Mouse (Mus musculus): ENCODE measurements around the gene Pls1. TPM values are rescaled to one million over a fixed set of nuclear protein-coding genes. Genes with fewer than 3 reads are reported as not detected.

Gene Pls1
- polyA plus RNA-seq (2011; ENCODE audit: insufficient read length, low read depth, missing spikeins): 0.57 and 0.61 TPM in 2 replicates

DNA sequence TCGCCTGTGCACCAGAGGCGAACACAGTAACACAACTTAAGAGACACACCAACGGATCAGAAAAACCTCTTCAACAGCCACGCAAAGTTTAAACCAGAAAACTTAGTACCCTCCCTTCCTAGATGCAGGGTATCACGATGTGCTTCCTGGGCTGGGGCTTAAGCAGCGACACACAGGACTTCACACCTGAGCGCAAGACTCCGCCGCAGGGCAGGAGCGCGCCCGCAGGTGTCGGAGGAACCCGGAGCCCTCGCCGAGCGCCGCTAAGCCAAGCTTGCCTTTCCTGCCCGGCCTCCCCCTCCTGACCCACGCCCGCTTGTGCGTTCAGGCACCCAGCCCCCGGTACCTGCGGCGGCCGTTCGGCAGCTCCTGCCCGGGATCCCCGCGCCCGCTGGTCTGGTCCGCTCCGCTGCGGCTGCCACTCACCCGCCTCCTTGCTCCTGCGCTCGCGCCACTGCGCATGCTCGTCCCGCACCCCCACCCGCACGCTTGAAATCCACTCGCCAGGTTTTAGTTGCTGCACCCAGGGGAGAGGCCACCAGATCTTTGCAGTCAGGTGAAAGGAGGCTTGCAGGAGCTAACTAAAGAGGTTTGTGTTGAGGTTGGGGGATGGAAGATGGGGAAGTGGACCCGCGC, at the start of gene Pls1:
Gene Pls1, minus strand, starts transcription at position 487 of the 636 bp plus-strand sequence.
- TF ChIP-seq CTCF (IDR thresholded peaks at IDR 0.05; ENCODE audit: borderline replicate concordance, insufficient read depth, low read length) (no peak), POLR2A (IDR thresholded peaks at IDR 0.05; ENCODE audit: low read depth, low read length) (no peak)
- Histone ChIP-seq H3K4me1 (ENCODE audit: control insufficient read depth, insufficient read depth, low read length) (no peaks in the 10 kb centered on the region), H3K27ac (ENCODE audit: insufficient read depth, low read length) (no peak within 1 kb of the TSS), H3K4me3 (ENCODE audit: insufficient read depth, low read length) (peak within 1 kb of the TSS; percentile 44)

DNA sequence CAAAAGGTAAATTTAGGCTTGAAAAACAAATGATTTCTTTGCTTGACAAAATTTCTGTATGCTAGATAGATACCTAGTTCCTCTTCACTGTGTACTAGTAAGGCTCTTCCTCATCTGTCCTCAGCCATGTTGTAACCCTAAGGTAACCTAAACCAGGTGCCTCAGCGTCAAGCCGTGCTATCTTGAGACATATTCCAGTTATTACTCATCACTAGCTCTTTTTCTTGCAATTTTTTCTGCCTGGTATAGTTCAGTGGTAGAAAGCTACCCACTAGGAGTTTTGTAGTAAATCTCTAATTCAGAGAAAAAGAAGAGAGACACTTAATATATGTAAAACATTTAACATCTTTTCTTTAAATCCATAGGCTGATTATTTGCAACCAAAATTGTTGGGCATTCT, 37.6 kb upstream of the Pls1 start:
- TF ChIP-seq POLR2A (IDR thresholded peaks at IDR 0.05; ENCODE audit: low read depth, low read length): no peak
- TF ChIP-seq CTCF (IDR thresholded peaks at IDR 0.05; ENCODE audit: borderline replicate concordance, insufficient read depth, low read length): no peak
- Histone ChIP-seq H3K27ac (ENCODE audit: insufficient read depth, low read length) (no peak overlapping the region), H3K4me3 (ENCODE audit: insufficient read depth, low read length) (no peak overlapping the region), H3K4me1 (ENCODE audit: control insufficient read depth, insufficient read depth, low read length) (no peaks in the 10 kb centered on the region)

DNA sequence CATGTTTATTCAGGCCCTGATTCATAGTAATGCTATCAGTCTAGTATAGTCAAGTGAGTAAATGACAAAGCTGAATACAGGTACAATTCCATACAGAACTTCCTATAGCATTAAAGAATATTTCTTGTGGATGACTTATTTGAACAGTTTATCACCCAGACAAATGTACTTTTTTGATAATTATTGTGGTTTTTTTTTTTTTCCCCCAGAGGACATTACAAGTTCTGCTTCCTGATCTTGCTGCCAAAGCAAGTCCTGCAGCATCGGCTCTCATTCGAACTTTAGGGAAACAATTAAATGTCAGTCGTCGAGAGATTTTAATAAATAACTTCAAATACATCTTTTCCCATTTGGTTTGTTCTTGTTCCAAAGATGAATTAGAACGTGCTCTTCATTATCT, 33.1 kb upstream of the Pls1 start:
- TF ChIP-seq CTCF (IDR thresholded peaks at IDR 0.05; ENCODE audit: borderline replicate concordance, insufficient read depth, low read length) (no peak), POLR2A (IDR thresholded peaks at IDR 0.05; ENCODE audit: low read depth, low read length) (no peak)
- Histone ChIP-seq H3K27ac (ENCODE audit: insufficient read depth, low read length) (no peak overlapping the region), H3K4me3 (ENCODE audit: insufficient read depth, low read length) (no peak overlapping the region), H3K4me1 (ENCODE audit: control insufficient read depth, insufficient read depth, low read length) (no peaks in the 10 kb centered on the region)

DNA sequence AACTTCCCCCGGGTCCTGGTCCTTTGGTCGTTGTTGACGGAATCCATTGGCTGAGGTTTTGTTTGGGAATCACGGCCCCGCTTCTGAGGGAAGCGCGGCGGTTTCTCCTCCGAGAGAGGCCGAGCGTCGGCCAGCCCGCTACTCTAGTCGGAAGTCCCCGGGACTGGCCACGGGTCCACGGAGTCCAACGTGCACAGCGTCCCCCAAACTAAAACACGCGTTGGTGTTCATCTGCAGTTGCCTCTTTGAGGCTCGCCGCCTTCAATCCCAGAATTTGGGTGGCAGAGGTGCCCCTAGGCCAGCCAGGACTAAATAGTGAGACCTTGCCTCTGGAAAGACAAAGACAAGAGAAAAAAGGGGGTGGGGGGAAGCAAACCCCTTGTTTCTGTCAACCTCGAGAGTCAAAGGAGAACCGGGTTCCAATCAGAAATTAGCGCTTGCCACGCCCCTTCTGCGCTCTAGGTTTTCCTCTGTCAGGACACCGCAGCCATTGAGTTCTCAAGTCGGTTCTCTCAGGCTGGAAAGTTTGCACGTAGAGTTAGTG, 13.0 kb upstream of the Pls1 start:
- no peak overlapping the region for H3K27ac ChIP-seq (ENCODE audit: insufficient read depth, low read length)
- H3K4me1 ChIP-seq (ENCODE audit: control insufficient read depth, insufficient read depth, low read length): no peaks in the 10 kb centered on the region
- TF ChIP-seq POLR2A (IDR thresholded peaks at IDR 0.05; ENCODE audit: low read depth, low read length): no peak
- no peak for TF ChIP-seq CTCF (IDR thresholded peaks at IDR 0.05; ENCODE audit: borderline replicate concordance, insufficient read depth, low read length)
- H3K4me3 ChIP-seq (ENCODE audit: insufficient read depth, low read length): peak overlapping the region; percentile 76

DNA sequence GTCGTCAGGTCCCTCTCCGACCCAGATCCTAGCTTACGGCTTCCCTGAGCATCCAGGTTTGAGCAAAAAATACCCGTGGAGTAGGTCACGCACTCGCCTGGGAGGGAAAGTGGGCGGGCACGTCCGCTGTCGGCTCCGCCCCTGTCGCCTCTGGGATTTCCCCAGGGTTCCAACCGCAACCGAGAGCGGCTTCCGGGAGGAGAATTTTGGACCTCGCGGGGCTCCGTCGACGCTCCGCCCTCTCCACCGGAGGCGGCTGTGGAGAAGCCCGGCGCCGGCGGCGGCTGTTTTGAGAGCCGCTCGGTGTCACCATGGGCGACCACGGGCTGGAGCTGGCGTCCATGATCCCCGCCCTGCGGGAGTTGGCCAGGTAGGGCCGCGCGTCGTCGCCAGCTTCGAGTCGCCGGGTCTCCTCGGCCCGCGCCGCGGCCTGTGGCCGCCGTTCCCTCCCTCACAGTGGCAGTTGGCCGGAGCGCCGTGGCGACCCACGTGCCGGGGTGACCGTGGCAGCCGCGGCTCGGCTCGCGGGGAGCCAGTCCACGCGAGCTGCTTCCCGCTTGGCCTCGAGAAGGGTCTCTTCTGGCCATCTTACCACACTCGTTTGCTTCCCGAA, 12.4 kb upstream of the Pls1 start, which contains the start of gene Atr:
Gene Atr, plus strand, starts transcription at position 184 of the 613 bp plus-strand sequence.
- H3K4me3 ChIP-seq (ENCODE audit: insufficient read depth, low read length): peak within 1 kb of the TSS; percentile 76
- H3K27ac ChIP-seq (ENCODE audit: insufficient read depth, low read length): no peak within 1 kb of the TSS
- TF ChIP-seq CTCF (IDR thresholded peaks at IDR 0.05; ENCODE audit: borderline replicate concordance, insufficient read depth, low read length) (no peak), POLR2A (IDR thresholded peaks at IDR 0.05; ENCODE audit: low read depth, low read length) (peak; percentile 71)
- H3K4me1 ChIP-seq (ENCODE audit: control insufficient read depth, insufficient read depth, low read length): no peaks in the 10 kb centered on the region

DNA sequence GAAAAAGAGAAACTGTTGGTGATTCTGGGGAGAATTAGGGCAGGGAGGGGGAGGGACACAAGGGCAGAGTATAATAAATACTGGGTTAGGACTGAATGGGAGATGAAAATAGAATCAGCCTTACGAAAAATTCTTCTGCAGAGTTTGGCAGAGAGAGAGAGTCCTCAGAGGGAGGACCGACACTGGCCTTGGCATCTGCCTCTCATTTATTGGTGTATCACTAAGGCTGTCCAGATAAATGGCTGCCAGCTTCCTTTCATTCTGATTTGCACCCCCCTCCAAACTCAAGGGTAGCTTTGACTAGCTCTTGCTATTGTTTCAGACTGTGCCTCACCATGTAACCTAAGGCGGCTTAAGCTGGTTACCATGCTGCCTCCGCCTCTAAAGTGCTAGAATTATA, 10.9 kb upstream of the Pls1 start:
- no peaks in the 10 kb centered on the region for H3K4me1 ChIP-seq (ENCODE audit: control insufficient read depth, insufficient read depth, low read length)
- H3K4me3 ChIP-seq (ENCODE audit: insufficient read depth, low read length): no peak overlapping the region
- TF ChIP-seq CTCF (IDR thresholded peaks at IDR 0.05; ENCODE audit: borderline replicate concordance, insufficient read depth, low read length) (no peak), POLR2A (IDR thresholded peaks at IDR 0.05; ENCODE audit: low read depth, low read length) (no peak)
- no peak overlapping the region for H3K27ac ChIP-seq (ENCODE audit: insufficient read depth, low read length)

DNA sequence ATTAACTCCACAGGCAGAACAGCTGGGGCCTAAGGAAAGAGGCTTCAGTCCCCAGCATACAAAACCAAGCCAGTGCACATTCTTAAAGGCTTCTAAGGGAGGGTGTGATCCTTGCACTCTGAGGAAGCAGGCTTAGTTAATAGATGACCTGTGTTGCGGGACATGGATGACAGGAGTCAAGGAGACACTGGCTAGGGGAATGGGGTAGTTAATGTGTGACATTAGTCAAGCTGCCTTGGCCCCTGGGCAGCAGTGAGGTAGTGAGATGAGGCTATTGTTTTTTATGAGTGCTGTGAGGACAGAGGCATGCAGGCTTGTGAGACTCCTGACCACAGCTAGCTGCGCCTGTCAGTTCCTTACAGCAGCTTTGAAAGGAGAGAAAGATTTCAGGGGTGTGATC, 9.8 kb upstream of the Pls1 start:
- Histone ChIP-seq H3K27ac (ENCODE audit: insufficient read depth, low read length) (no peak overlapping the region), H3K4me1 (ENCODE audit: control insufficient read depth, insufficient read depth, low read length) (no peaks in the 10 kb centered on the region), H3K4me3 (ENCODE audit: insufficient read depth, low read length) (no peak overlapping the region)
- no peak for TF ChIP-seq POLR2A (IDR thresholded peaks at IDR 0.05; ENCODE audit: low read depth, low read length)
- TF ChIP-seq CTCF (IDR thresholded peaks at IDR 0.05; ENCODE audit: borderline replicate concordance, insufficient read depth, low read length): no peak

DNA sequence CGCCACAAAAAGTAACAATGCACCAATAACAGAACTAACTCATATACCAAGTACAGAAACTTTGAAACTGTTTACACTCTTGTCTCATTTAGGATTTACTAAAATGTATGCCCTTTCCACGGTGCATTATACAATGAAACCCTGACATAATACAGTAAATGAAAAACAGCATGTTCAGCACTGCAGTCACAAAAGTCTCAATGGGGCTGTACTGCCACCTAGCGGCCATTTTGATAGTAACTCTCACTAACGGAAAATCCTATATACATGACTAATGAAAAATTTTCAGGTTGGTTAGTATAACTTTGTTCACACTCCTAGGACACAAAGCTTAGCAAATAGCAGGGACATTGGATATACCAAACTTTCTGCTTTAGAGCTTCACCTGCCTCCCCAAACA, 7.8 kb upstream of the Pls1 start:
- Histone ChIP-seq H3K27ac (ENCODE audit: insufficient read depth, low read length) (no peak overlapping the region), H3K4me1 (ENCODE audit: control insufficient read depth, insufficient read depth, low read length) (no peaks in the 10 kb centered on the region), H3K4me3 (ENCODE audit: insufficient read depth, low read length) (no peak overlapping the region)
- TF ChIP-seq POLR2A (IDR thresholded peaks at IDR 0.05; ENCODE audit: low read depth, low read length) (no peak), CTCF (IDR thresholded peaks at IDR 0.05; ENCODE audit: borderline replicate concordance, insufficient read depth, low read length) (no peak)

DNA sequence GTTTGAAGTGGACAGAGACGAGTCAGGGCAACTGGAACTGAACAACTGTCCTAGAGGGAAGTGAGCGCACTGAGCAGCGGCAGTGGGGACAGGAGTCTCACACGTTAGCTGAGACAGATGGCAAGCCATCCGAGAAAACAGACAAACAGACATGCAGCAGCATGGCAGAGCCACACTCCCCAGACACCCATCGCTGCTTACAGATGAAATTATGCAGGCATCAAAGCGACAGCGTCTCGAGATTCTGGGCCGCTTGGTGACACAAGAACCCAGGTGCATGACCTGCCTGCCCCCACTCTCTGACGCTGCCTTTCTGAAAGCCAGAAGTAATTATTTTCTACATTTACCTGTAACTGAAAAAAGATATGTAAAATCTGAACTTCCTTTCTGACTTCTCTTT, 6.6 kb upstream of the Pls1 start:
- no peaks in the 10 kb centered on the region for H3K4me1 ChIP-seq (ENCODE audit: control insufficient read depth, insufficient read depth, low read length)
- no peak overlapping the region for H3K4me3 ChIP-seq (ENCODE audit: insufficient read depth, low read length)
- TF ChIP-seq CTCF (IDR thresholded peaks at IDR 0.05; ENCODE audit: borderline replicate concordance, insufficient read depth, low read length): no peak
- TF ChIP-seq POLR2A (IDR thresholded peaks at IDR 0.05; ENCODE audit: low read depth, low read length): no peak
- H3K27ac ChIP-seq (ENCODE audit: insufficient read depth, low read length): no peak overlapping the region

DNA sequence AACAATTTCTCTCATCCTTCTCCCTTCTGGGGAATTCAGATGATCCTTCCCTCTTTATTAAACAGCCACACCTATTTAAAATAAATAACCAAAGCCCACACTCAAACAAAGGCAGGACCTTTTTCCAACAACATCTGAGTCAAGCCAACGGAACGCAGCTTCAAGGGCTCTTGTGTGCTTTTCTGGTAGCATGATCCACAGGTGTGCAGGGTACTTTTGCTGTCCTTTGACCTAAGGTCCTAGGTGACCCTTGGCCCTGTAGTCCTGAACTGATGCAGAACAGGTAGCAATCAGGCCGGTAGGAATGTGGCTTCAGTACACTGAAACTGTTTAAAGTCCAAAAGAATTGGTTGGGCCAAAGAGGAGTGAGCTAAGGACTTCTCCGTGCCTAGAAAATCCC, 600 bp upstream of the Pls1 start:
- Histone ChIP-seq H3K4me1 (ENCODE audit: control insufficient read depth, insufficient read depth, low read length) (no peaks in the 10 kb centered on the region), H3K27ac (ENCODE audit: insufficient read depth, low read length) (no peak overlapping the region), H3K4me3 (ENCODE audit: insufficient read depth, low read length) (no peak overlapping the region)
- no peak for TF ChIP-seq POLR2A (IDR thresholded peaks at IDR 0.05; ENCODE audit: low read depth, low read length)
- TF ChIP-seq CTCF (IDR thresholded peaks at IDR 0.05; ENCODE audit: borderline replicate concordance, insufficient read depth, low read length): no peak

All from embryonic fibroblast, embryonic 13.5 days (primary cell).